ENCODE assay signal across 9 mouse cellular contexts in the genomic region with DNA sequence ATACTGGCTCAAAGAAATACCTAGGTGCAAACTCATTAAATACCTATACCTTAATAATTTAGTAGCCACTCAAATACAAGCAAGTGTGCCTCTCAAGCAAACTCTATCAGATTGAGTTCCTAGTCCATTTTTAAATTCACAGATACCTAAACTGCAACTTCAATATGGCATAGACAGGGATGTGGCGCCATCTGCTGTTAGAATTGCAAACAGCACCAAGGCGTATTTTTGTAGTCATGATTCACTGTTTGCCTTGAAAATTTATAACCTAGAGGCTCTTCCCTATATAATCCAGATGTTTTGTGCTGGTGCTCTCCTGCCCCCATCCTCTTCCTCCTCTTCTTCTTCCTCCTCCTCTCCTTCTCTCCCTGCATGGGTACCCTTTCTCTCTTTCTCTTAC. TPM values are rescaled to one million over a fixed set of nuclear protein-coding genes. Genes with fewer than 3 reads are reported as not detected.
DNase-seq lines count a peak whose midpoint lies in the region; ATAC-seq and TF ChIP-seq lines count a peak whose summit lies in the region.
"Had no signal": no experiment of that assay in that cellular context is flagged by ENCODE, and none has a peak within 500 bp of the region (broad histone marks: within the 10 kb centered on the region; RNA-seq: fewer than 3 reads in every experiment).

No protein-coding gene starts in this region.

- intact Hi-C loops in gastrocnemius, adult 2 months (cut with DNase I) = loop anchor here (1.0 to 10.0 kb wide), 3 partner anchors 96 to 416 kb away; no protein-coding TSS in a partner anchor

- no peak for ATAC-seq in erythroid progenitor cell, adult 5-6 weeks (replicated peaks; ENCODE audit: low FRiP score, poor library complexity, severe bottlenecking)

- peak; percentile 70 for DNase-seq in ES-CJ7 (ENCODE audit: low read depth, low spot score)
- DNase-seq in c-Kit-positive CD71-positive TER-119-negative erythroid progenitor cells, embryonic 14.5 days (ENCODE audit: low read depth) = peak; percentile 65
- peak; percentile 75 for DNase-seq in gastrocnemius, adult 2 months
- DNase-seq in layer of hippocampus, adult 2 months (ENCODE audit: low spot score in 2 of 2) = peak; percentile 72 to 87
- DNase-seq in lung, postnatal 14 days = peak; percentile 84
- peak; percentile 38 to 74 for DNase-seq in spleen, adult 18-20 months

- no peak overlapping the region for H3K4me3 ChIP-seq in C2C12 (ENCODE audit: insufficient read depth, poor library complexity, severe bottlenecking)
- H3K4me3 ChIP-seq in gastrocnemius, adult 2 months = no peak overlapping the region
- H3K4me3 ChIP-seq in layer of hippocampus, adult 2 months = no peak overlapping the region
- H3K4me3 ChIP-seq: lung, embryonic 15.5 days had no signal

- peaks cover 21% of the 10 kb centered on the region for H3K79me2 ChIP-seq in C2C12 (ENCODE audit: control insufficient read depth, insufficient read depth)

- no peaks in the 10 kb centered on the region for H3K36me3 ChIP-seq in C2C12 (ENCODE audit: control insufficient read depth, insufficient read depth)
- H3K36me3 ChIP-seq: lung, embryonic 15.5 days had no signal

- peak; percentile 56 for TF ChIP-seq CTCF in C2C12 (IDR thresholded peaks at IDR 0.05; ENCODE audit: control insufficient read depth, insufficient read depth, insufficient read length)
- peak; percentile 97 for TF ChIP-seq CTCF in gastrocnemius, adult 2 months (IDR thresholded peaks at IDR 0.05)
- TF ChIP-seq CTCF in layer of hippocampus, adult 2 months (conservative IDR thresholded peaks at IDR 0.05) = peak; percentile 94

- no peak overlapping the region for H3K27ac ChIP-seq in gastrocnemius, adult 2 months
- no peak overlapping the region for H3K27ac ChIP-seq in layer of hippocampus, adult 2 months
- H3K27ac ChIP-seq: lung, embryonic 15.5 days had no signal

- no peaks in the 10 kb centered on the region for H3K27me3 ChIP-seq in C2C12 (ENCODE audit: control insufficient read depth, insufficient read depth, insufficient read length)
- H3K27me3 ChIP-seq: lung, embryonic 15.5 days had no signal

- H3K79me3 ChIP-seq in C2C12 (ENCODE audit: low read depth) = peaks cover 3% of the 10 kb centered on the region

- H3ac ChIP-seq in C2C12 (ENCODE audit: control insufficient read depth, insufficient read length, low read depth) = no peak overlapping the region

TF ChIP-seq in C2C12, 6 proteins besides CTCF, POLR2A, EP300 and RAD21:
- TF ChIP-seq MYOD1 (IDR thresholded peaks at IDR 0.05; ENCODE audit: control insufficient read depth, insufficient read length, low read depth) = no peak
- no peak for TF ChIP-seq FOSL1 (IDR thresholded peaks at IDR 0.05; ENCODE audit: insufficient read depth, low read length, poor library complexity, severe bottlenecking)
- no peak for TF ChIP-seq MYOG (IDR thresholded peaks at IDR 0.05; ENCODE audit: control insufficient read depth, extremely low read depth, insufficient read length)
- TF ChIP-seq CEBPB (IDR thresholded peaks at IDR 0.05; ENCODE audit: low read depth) = no peak
- TF ChIP-seq USF1 (IDR thresholded peaks at IDR 0.05; ENCODE audit: low read depth) = no peak

RNA-seq across cellular contexts. Expression of a gene that starts 2.1 kb away (rescaled TPM):
- polyA plus RNA-seq in C2C12 (2012; fragmentation: generic; extraction: Trizol) = 4.0 TPM
- total RNA-seq in gastrocnemius, adult 2 months (2021) = 10 to 100 TPM; 30.9 to 38.3 TPM
- total RNA-seq in layer of hippocampus, adult 2 months (2021) = 10 to 100 TPM; 80.0 to 82.8 TPM
- total RNA-seq in erythroid progenitor cell, adult 5-6 weeks (2015; ENCODE audit: low replicate concordance) = 1.4 TPM in 1 of 2 replicates, not detected in the other
- 0.08 and 1.8 TPM in 2 replicates for total RNA-seq in erythroid progenitor cell, adult 5-6 weeks (2017; ENCODE audit: low replicate concordance)

RNA-seq across cellular contexts. Expression of a gene that starts 41.6 kb away (rescaled TPM):
- 0.09 TPM for polyA plus RNA-seq in C2C12 (2012; fragmentation: generic; extraction: Trizol)
- total RNA-seq in gastrocnemius, adult 2 months (2021) = 1 to 10 TPM; 5.5 to 8.3 TPM
- 100 to 1,000 TPM in 1 of 2 experiments, 10 to 100 TPM in 1; 91.8 to 104 TPM for total RNA-seq in layer of hippocampus, adult 2 months (2021)
- not detected in 2 replicates for total RNA-seq in erythroid progenitor cell, adult 5-6 weeks (2015; ENCODE audit: low replicate concordance)
- total RNA-seq in erythroid progenitor cell, adult 5-6 weeks (2017; ENCODE audit: low replicate concordance) = not detected in 2 replicates

RNA-seq across cellular contexts. Expression of a gene that starts 52.6 kb away (rescaled TPM):
- polyA plus RNA-seq in C2C12 (2012; fragmentation: generic; extraction: Trizol) = 2.1 TPM
- 1 to 10 TPM; 1.0 to 2.0 TPM for total RNA-seq in gastrocnemius, adult 2 months (2021)
- 10 to 100 TPM; 47.6 to 48.6 TPM for total RNA-seq in layer of hippocampus, adult 2 months (2021)
- 1.3 and 4.7 TPM in 2 replicates for total RNA-seq in erythroid progenitor cell, adult 5-6 weeks (2015; ENCODE audit: low replicate concordance)
- 1.7 and 7.4 TPM in 2 replicates for total RNA-seq in erythroid progenitor cell, adult 5-6 weeks (2017; ENCODE audit: low replicate concordance)

Comparison
In these comparisons a context has a peak if more than half of its experiments do, and no peak if none do; other contexts are left out.
1. RNA of a gene that starts 2.1 kb away (total RNA-seq): 80.0 to 82.8 TPM in layer of hippocampus, adult 2 months and 30.9 to 38.3 TPM in gastrocnemius, adult 2 months; 0.08 to 1.8 TPM in erythroid progenitor cell, adult 5-6 weeks; every median in the first group is over 10 times any median in the second.
2. RNA of a gene that starts 41.6 kb away (total RNA-seq): 91.8 to 104 TPM in layer of hippocampus, adult 2 months; 5.5 to 8.3 TPM in gastrocnemius, adult 2 months and not detected in erythroid progenitor cell, adult 5-6 weeks; every median in the first group is over 4 times any median in the second.
3. RNA of a gene that starts 52.6 kb away (total RNA-seq): 47.6 to 48.6 TPM in layer of hippocampus, adult 2 months; 1.3 to 7.4 TPM in erythroid progenitor cell, adult 5-6 weeks and 1.0 to 2.0 TPM in gastrocnemius, adult 2 months; every median in the first group is over 4 times any median in the second.
4. Peak in every context shown above with its lines, with median percentiles within 50 percentile points of each other: CTCF ChIP-seq and DNase-seq.